Mouse (Mus musculus): ENCODE measurements around the gene Cdh24. TPM values are rescaled to one million over a fixed set of nuclear protein-coding genes. Genes with fewer than 3 reads are reported as not detected.

Gene Cdh24
- total RNA-seq (2014; fragmentation: Nextera tagmentation) (2.3 and 2.5 TPM in 2 replicates), total RNA-seq (2017) (0.15 and 1.7 TPM in 2 replicates)

DNA sequence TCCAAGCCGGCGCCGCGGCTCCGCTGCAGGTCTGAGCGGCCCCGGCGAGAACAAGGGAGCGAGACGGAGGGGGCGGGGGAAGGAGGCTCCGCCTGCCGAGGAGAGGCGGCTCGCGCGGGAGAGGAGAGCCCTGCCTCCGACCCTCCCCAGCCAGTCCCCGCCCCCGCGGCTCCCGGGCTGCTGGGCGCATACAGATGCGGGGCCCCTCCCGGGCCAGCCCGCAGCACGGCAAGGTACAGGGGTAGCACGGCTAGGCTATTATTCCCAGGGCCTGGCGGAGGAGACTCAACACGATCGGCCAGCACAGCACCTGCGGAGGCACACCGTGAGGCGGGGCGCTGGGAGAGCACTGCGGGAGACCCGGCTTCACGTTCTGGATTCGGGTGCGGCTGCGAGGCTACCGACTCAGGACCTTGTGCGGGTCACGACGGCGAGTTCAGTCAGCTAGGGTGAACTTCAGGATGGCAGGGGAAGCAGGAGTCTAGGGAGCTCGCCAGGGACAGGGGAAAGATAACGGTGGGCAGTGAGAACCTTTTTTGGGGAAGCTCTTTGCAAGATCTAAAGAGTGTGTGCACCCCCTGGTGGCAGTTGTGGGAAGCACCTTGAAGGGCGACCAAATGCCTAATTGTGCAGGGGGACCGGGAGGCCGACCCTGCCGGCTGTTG lies at the start of gene Cdh24:
Cdh24 (minus strand) TSS at position 60 of the 665 bp plus-strand sequence.
- ATAC-seq (replicated peaks; ENCODE audit: low FRiP score, low TSS enrichment, poor library complexity, severe bottlenecking) = peak; percentile 81

GRCm38 (mm10) chr14:54687251-54687650 lies 46.1 kb upstream of the Cdh24 start:
- ATAC-seq (replicated peaks; ENCODE audit: low FRiP score, low TSS enrichment, poor library complexity, severe bottlenecking) = no peak

GRCm38 (mm10) chr14:54686522-54687143 lies 45.5 kb upstream of the Cdh24 start, which contains the start of gene Acin1:
Gene Acin1, minus strand, starts transcription at chr14:54686931.
- ATAC-seq (replicated peaks; ENCODE audit: low FRiP score, low TSS enrichment, poor library complexity, severe bottlenecking) = peak; percentile 88

GRCm38 (mm10) chr14:54686063-54686521 lies 44.9 kb upstream of the Cdh24 start, which contains the start of gene 1700123O20Rik:
Gene 1700123O20Rik, plus strand, starts transcription at chr14:54686216.
- peak; percentile 78 for ATAC-seq (replicated peaks; ENCODE audit: low FRiP score, low TSS enrichment, poor library complexity, severe bottlenecking)

DNA sequence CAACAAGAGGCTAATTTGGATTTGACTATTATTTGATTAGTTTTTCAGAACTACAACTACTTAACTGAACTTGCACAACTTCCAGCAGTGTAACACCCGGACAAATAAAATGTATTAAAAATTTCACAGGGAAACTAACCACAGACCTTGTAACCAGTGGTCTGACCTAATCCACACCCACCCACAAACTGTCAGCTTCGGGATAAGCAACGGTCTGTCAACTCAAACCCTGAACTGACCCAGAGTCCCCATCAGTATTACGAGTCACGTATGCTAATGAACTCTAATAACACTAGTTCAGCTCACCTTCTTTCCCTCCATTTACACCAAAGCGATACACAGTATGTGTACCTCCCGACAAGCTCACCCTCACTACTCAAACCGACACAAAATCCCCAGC lies 44.3 kb upstream of the Cdh24 start:
- no peak for ATAC-seq (replicated peaks; ENCODE audit: low FRiP score, low TSS enrichment, poor library complexity, severe bottlenecking)

GRCm38 (mm10) chr14:54682396-54682795 lies 41.2 kb upstream of the Cdh24 start:
- no peak for ATAC-seq (replicated peaks; ENCODE audit: low FRiP score, low TSS enrichment, poor library complexity, severe bottlenecking)

GRCm38 (mm10) chr14:54678657-54679304 lies 37.6 kb upstream of the Cdh24 start:
- no peak for ATAC-seq (replicated peaks; ENCODE audit: low FRiP score, low TSS enrichment, poor library complexity, severe bottlenecking)

DNA sequence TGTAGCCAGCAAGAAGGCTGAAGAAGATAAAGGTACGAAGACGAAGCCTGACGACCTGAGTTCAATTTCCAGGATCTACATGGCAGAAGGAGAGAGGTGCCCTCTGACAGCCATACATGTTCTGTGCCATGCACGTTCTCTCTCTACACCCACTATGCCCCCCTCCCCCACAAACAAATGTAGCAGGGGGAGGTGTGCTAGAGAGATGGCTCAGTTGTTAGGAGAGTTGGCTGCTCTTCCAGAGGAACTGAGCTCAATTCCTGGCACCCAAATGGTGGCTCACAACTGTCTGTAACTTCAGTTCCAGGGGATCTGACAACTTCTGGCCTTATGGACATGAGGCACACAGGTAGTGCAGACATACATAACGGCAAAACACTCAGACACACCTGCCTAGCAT lies 35.1 kb upstream of the Cdh24 start:
- no peak for ATAC-seq (replicated peaks; ENCODE audit: low FRiP score, low TSS enrichment, poor library complexity, severe bottlenecking)

GRCm38 (mm10) chr14:54674317-54674716 lies 33.2 kb upstream of the Cdh24 start:
- no peak for ATAC-seq (replicated peaks; ENCODE audit: low FRiP score, low TSS enrichment, poor library complexity, severe bottlenecking)

DNA sequence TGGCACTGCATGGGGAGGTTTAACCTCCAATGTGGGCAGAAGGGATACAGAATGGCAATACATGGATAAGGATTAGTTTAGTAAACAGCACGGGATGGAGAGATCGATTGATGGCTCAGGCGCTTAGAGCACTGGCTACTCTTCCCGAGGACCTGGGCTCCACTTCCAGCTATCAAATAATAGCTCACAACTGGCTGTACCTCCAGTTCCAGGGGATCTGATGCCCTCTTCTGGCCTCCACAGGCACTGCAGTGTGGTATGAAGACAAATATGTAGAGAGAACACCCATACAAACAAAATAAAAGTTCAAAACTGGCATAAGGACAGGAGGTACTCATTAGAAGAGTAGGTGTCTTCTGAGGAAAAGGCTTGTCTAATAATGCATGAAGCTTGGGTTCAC lies 28.2 kb upstream of the Cdh24 start:
- ATAC-seq (replicated peaks; ENCODE audit: low FRiP score, low TSS enrichment, poor library complexity, severe bottlenecking) = 0 out of 2 replicates have a peak, but pooled peaks have one; percentile 47

- no peak for ATAC-seq (replicated peaks; ENCODE audit: low FRiP score, low TSS enrichment, poor library complexity, severe bottlenecking)
These were observed 23.5 kb upstream of the Cdh24 start for GRCm38 (mm10) chr14:54664477-54665222.

DNA sequence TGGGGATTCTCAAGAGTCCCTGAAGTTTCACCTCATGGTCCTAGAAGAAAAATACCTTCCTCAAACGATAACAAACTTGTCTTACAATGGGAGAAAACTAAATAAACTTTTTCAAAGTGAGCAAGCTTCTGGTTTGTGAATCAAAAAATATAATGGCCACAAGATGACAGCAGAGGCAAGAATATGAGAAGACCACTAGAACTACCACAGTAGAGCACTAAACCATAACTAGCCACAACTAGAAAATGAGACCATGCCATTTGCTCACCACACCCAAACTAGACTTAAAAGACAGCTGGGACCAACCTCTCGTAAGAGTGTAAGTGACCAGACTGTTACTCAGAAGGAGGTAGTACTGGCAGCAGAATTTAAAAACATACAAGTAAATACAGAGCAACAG lies 18.8 kb upstream of the Cdh24 start:
- no peak for ATAC-seq (replicated peaks; ENCODE audit: low FRiP score, low TSS enrichment, poor library complexity, severe bottlenecking)

DNA sequence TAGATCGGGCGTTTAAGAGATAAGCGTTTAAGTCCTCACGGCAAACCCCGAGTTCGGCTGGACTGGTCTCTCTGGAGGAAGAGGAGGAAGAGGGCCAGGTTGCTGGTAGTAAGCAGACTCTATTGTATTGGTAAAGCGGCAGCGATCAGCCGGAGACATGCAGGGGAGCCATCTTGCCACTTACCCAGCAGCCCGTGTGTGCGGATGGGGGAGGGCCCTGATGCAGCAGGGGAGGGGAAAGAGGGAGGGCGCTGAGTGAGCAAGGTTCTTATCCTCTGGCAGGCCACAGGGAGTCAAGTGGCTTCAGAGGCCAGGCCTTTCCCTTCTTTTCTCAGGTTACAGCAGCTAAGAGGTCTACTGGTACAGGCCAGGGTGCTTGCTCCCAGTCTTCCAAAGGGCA lies 12.3 kb upstream of the Cdh24 start:
- ATAC-seq (replicated peaks; ENCODE audit: low FRiP score, low TSS enrichment, poor library complexity, severe bottlenecking) = peak; percentile 94

GRCm38 (mm10) chr14:54652787-54653186 lies 11.6 kb upstream of the Cdh24 start:
- ATAC-seq (replicated peaks; ENCODE audit: low FRiP score, low TSS enrichment, poor library complexity, severe bottlenecking) = no peak

DNA sequence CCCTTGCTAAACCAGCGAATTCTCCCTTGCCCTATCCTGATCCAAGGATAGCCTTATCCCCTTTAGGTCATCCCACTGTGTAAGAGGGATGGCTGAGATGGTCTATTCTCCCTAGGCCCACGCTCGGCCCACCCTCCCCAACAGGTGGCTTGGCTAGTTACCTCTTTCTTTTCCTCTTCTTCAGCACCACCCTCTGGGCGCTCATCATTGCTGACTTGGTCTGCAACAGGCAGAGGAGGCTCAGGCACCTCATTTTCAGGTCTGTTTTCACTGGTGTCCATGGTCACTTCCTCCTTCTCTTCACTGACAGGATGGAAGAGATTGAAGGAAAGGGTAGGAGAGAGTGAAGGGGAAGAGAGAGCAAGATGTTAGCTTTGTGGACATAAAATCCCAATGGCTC lies 10.4 kb upstream of the Cdh24 start:
- ATAC-seq (replicated peaks; ENCODE audit: low FRiP score, low TSS enrichment, poor library complexity, severe bottlenecking) = no peak

GRCm38 (mm10) chr14:54650621-54651454 lies 9.7 kb upstream of the Cdh24 start:
- peak; percentile 39 for ATAC-seq (replicated peaks; ENCODE audit: low FRiP score, low TSS enrichment, poor library complexity, severe bottlenecking)

DNA sequence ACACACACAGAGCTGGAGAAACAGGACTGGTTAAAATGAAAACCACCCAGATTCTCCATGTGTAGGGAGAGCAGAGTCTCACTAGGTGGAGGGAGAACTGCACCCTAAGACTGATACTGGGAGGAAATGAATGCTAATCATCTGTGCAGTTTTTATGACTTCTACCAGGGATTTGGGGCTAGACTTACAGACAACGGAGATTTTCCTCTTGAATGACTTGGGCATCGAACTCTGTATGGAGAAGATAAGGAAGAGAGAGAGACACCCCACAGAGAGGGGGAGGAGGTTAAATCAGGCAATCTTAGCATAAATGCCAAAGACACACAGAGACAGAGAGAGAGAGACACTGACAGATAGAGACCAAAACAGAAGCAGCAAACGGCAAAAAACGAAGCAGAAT lies 6.7 kb upstream of the Cdh24 start:
- no peak; the same call in 1 of the 2 replicates for ATAC-seq (replicated peaks; ENCODE audit: low FRiP score, low TSS enrichment, poor library complexity, severe bottlenecking)

DNA sequence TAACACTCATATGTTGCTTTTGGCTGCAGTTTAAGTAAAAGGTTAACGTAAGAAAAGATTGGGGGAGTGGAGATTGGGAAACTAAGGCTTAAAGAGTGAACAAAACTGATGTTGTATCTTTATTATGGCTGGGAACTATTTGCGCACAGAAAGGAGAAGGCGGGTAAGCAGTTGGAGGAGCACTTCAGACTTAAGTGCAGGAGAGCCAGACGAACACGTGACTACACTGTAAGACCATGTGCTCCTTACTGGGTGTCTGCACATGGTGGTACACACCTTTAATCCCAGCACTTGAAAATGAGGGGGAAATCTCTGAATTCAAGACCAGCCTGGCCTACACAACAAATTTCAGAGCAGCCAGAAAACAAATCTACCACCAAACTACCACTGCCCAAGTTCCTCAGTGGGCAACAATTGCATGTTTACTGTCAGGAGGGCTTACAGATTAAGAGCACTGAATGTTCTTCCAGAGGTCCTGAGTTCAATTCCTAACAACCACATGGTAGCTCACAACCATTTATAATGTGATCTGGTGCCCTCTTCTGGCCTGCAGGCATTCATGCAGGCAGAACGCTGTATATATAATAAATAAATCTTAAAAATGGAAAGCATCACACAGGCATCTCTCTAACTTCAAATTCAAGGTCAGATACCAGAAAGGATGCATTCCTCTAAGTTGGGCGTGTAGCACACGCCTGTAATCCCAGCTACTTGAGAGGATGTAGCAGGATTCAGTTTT lies 5.9 kb upstream of the Cdh24 start:
- ATAC-seq (replicated peaks; ENCODE audit: low FRiP score, low TSS enrichment, poor library complexity, severe bottlenecking) = no peak

Measured in megakaryocyte-erythroid progenitor cell, adult 5-6 weeks (primary cell).